ENCODE assay signal across 16 mouse cellular contexts in genomic region chr3:83283882-83284281, GRCm38 (mm10).
"Had no signal": no experiment of that assay in that cellular context is flagged by ENCODE, and none has a peak within 500 bp of the region (broad histone marks: within the 10 kb centered on the region; RNA-seq: fewer than 3 reads in every experiment).

No protein-coding gene starts in this region.

- H3K4me2 ChIP-seq: neural tube, embryonic 13.5 days; neural tube, embryonic 15.5 days; stomach, embryonic 15.5 days had no signal

- H3K9me3 ChIP-seq: neural tube, embryonic 13.5 days; neural tube, embryonic 15.5 days; stomach, embryonic 15.5 days had no signal

- H3K4me1 ChIP-seq: neural tube, embryonic 13.5 days; neural tube, embryonic 15.5 days; stomach, embryonic 15.5 days had no signal

- H3K36me3 ChIP-seq: neural tube, embryonic 13.5 days; neural tube, embryonic 15.5 days; stomach, embryonic 15.5 days had no signal

- DNase-seq: retina, postnatal 1 day; right cerebral cortex, adult 18-20 months; right cerebral cortex, postnatal 14 days; right cerebral cortex, postnatal 25 days; right cerebral cortex, postnatal 4 days; spleen, adult 18-20 months; thymus, adult 18-20 months; thymus, adult 2 months; thymus, postnatal 14 days; thymus, postnatal 25 days; thymus, postnatal 36 days; thymus, postnatal 4 days had no signal

- H3K27ac ChIP-seq: neural tube, embryonic 13.5 days; neural tube, embryonic 15.5 days; stomach, embryonic 15.5 days; stomach, postnatal 0 days had no signal

- H3K27me3 ChIP-seq: neural tube, embryonic 13.5 days; stomach, embryonic 15.5 days had no signal

- H3K4me3 ChIP-seq: neural tube, embryonic 13.5 days; neural tube, embryonic 15.5 days; stomach, embryonic 15.5 days had no signal

- H3K9ac ChIP-seq: neural tube, embryonic 13.5 days; neural tube, embryonic 15.5 days; stomach, embryonic 15.5 days had no signal
